Mouse (Mus musculus): Measurements from ENCODE around the gene Dact3.

Gene Dact3

GRCm38 (mm10) chr7:16915461-16916340 lies 40.6 kb downstream of the Dact3 start:
- DNase-seq (ENCODE audit: low read depth, low spot score), result no peak

- DNase-seq (ENCODE audit: low read depth, low spot score), result no peak
Measured at GRCm38 (mm10) chr7:16916342-16917265, 41.5 kb downstream of the Dact3 start.

- no peak for DNase-seq (ENCODE audit: low read depth, low spot score)
Measured at GRCm38 (mm10) chr7:16917447-16917846, 42.3 kb downstream of the Dact3 start.

- DNase-seq (ENCODE audit: low read depth, low spot score), result no peak
Measured at GRCm38 (mm10) chr7:16918014-16918413, 42.9 kb downstream of the Dact3 start.

GRCm38 (mm10) chr7:16918670-16919069 lies 43.6 kb downstream of the Dact3 start:
- DNase-seq (ENCODE audit: low read depth, low spot score), result no peak

GRCm38 (mm10) chr7:16919395-16920149 lies 44.5 kb downstream of the Dact3 start:
- no peak for DNase-seq (ENCODE audit: low read depth, low spot score)

- no peak for DNase-seq (ENCODE audit: low read depth, low spot score)
Measured at GRCm38 (mm10) chr7:16920150-16920579, 45.0 kb downstream of the Dact3 start.

GRCm38 (mm10) chr7:16920818-16921791 lies 46.0 kb downstream of the Dact3 start:
- DNase-seq (ENCODE audit: low read depth, low spot score), result no peak

- no peak for DNase-seq (ENCODE audit: low read depth, low spot score)
Measured at GRCm38 (mm10) chr7:16921881-16922335, 46.8 kb downstream of the Dact3 start.

GRCm38 (mm10) chr7:16922360-16922973 lies 47.4 kb downstream of the Dact3 start:
- DNase-seq (ENCODE audit: low read depth, low spot score), result no peak

GRCm38 (mm10) chr7:16923283-16924036 lies 48.3 kb downstream of the Dact3 start:
- no peak for DNase-seq (ENCODE audit: low read depth, low spot score)

- peak; percentile 100 for DNase-seq (ENCODE audit: low read depth, low spot score)
Measured at GRCm38 (mm10) chr7:16924037-16924834, 49.1 kb downstream of the Dact3 start, which contains the start of gene Calm3. Gene Calm3 (minus strand): TSS chr7:16924114.

- no peak for DNase-seq (ENCODE audit: low read depth, low spot score)
Measured at GRCm38 (mm10) chr7:16928341-16928740, 53.2 kb downstream of the Dact3 start.

- DNase-seq (ENCODE audit: low read depth, low spot score), result no peak
Measured at GRCm38 (mm10) chr7:16930850-16931249, 55.7 kb downstream of the Dact3 start.

- peak; percentile 81 for DNase-seq (ENCODE audit: low read depth, low spot score)
Measured at GRCm38 (mm10) chr7:16931968-16932627, 57.0 kb downstream of the Dact3 start.

- no peak for DNase-seq (ENCODE audit: low read depth, low spot score)
Measured at GRCm38 (mm10) chr7:16932704-16933577, 57.8 kb downstream of the Dact3 start.
